Mouse (Mus musculus) kidney, postnatal 25 days (tissue): ENCODE data around the gene Mpzl3.

Experiments
- DNase-seq, 2 experiments: peaks; one replicate each; pipeline ENCODE4 v3.0.0; 2021; ENCODE audit warnings: mixed read lengths in 2 of 2

Mpzl3 gene

DNA sequence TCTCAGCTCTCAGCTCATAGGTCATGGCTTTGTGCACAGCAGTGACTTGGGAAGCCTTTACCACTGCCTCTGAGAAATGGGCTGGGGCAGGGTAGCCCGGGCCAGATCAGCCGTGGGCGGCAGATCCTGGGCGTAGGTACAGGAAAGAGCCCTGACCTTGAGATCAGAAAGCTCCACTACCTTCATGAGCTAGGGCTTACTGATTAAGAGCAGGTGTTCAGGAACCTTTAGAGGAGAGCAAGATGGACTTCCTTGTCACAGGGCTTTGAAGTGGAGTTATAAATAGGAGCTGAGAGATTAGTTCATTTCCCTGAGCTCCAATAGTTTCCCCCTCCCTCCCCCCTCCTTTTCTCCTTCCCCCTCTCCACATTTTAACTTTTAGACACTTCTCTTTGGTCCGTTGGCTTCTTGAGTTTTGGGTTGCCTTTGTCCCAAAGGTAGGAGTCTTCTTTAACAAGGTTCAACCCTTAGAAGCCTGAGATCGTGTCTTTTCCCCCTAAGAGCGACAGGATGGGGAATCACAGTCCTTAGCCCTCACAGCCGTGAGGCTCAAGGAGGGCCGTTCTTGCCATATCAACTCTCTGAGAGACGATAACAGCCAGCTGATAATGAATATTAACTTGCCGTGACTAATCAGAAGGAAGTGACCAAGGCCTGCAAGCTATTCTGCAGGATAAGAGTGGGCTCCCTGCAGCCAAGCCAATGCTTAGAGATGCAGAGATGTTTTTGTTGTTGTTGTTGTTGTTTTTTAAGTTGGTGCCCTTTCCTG lies 48.4 kb downstream of the Mpzl3 start:
- no peak for DNase-seq

DNA sequence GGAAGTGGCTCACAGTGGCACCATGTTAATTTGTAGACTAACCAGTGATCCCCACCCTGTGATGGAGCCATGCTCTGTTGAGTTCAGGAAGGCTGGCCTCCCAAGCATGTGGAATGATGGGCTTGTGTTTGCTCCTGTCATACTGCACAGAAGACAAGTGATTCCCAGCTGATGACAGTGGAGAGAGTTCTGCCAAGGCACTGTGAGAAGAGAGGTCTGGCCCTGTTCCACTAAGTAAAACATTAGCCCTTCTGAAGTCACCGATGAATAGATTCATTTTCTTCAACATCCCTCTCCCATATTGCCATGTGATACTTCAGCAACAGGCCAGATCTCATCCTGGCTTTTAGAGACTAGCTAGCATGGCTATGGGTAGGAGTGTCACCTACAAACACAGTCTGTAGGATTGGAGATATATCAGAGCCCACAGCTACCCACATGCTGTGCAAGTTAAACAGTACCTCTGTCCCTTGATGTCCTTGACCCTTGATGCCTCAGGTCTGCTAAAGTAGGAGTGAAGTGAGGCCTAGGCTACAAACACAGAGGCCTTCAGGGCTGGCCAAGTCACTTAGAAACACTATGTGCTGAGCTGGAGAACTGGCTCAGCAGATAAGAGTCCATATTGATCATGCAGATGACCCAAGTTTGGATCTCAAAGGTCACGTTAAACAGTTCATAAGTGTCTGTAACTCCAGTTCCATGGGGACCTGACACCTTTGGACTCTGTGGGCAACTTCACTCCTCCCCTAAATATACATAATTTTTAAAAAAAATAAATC lies 50.8 kb downstream of the Mpzl3 start:
- peak; percentile 64 to 69 for DNase-seq

DNA sequence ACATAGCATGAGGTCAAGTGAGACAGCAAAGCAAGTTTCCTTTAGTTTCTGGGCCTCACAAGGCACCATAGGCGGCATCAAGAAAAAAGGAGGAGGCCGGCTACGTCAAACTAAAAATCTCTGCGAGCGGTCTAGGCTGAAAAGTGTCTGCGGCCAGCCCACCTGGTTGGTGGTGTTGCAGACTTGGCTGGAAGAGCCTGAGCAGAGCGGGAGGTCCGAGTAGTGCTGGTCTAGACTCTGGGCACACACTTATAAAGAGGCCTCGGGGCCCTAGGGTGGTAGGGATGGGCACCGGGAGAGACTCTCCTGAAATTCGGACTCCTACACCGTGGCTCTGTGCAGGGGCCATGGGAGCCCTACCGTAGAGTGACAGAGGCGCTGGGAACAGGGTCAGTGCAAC lies 60.7 kb downstream of the Mpzl3 start:
- peak; percentile 43 to 65 for DNase-seq

DNA sequence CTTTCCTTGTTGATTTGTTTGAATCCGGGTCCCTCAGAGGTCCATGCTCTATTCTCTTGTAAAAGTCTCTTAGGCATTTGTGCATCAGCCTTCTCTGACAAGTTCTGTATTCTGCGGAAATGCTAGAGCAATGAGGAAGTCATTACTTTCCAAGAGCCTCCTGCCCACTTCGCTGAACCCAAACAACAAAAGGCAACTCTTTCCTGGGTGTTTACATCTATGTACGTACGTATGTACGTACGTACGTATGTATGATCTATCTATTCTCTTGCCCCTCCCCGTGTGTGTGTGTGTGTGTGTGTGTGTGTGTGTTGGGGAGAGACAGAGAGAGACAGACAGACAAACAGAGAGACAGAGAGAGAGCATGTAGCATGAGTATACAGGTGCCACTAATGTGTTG lies 61.8 kb downstream of the Mpzl3 start:
- DNase-seq: no peak

DNA sequence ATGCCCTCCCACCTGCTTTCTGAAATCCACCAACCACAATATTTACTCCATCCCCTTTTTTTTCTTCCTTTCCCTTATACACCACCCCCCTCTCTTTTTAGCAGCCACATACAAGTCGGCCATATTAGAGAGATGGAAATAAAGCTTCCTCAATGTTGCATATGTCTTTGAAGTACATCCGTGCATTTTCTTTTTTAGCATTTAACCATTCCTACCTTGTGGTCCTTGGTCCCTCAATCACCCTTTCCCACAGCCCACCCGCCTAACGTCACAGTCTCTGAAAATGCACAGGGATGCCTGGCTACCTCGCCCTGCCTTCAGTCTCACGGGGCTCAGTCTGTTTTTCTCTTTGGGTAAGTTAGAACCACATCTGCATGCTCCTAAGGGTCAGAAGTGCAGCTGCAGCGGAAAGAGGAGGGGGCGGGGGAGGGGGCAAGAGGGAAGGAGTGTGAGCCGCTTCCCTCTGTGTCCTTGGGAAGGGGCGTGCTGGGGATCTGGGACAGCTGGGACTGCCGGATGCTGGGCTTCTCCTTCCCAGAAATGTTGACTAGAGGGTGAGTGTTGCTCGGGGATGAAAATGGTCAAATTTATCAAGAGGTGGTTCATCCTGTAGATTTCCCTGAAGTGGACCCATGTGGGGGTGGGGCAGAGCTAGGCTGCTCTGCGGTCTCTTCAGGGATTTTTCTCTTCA lies 62.9 kb downstream of the Mpzl3 start, which contains the start of gene Scn2b:
Gene Scn2b (plus strand): TSS at position 42 of the 691 bp plus-strand sequence.
- no peak for DNase-seq

DNA sequence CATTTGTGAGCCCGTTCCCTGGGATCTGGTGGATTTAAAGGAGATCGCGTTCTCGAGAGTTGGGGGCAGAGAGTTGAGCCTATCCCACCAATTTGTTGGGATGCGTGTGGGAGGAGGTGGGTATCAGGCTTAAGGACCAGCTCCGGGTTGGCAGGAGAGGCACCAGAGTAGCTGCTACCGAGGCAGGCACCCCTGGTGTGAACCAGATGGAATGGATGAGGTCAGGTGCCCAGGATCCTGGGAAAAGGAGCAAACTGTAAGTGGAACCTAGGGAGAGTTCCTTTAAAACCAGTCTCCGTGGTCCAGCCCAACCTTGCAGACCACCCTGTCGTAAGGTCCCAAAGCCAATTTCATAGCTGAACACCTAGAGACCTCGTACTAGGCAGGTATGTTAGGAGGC lies 63.6 kb downstream of the Mpzl3 start:
- no peak for DNase-seq

DNA sequence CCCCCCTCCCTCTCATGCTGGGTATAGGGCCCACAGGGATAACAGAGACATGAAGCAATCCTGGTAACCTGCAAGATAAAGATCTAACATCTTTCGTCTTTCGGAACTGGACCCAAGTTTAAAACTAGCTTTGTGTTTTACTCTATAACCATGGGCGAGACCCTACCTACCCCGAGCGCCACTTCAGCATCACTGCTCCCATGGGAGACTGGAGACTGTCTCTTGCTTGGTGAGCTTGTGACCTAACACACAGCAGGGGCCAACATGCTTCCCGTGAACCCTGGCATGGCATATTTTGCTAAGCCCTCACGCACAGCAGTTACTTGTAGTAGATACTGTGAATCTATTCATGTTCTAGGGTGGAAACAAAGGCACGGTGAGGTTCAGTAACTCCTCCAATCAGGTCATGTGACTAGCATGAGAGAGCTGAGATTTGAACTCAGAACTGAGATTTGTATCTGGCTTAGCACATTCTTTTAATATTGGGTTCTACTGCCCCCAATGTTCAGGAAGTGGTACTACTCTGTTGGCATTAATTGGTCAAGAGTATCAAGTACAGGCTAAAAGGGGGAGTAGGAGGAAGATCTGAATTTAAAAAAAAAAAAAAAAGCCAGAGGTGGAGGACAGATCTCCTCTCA lies 64.4 kb downstream of the Mpzl3 start:
- no peak for DNase-seq

DNA sequence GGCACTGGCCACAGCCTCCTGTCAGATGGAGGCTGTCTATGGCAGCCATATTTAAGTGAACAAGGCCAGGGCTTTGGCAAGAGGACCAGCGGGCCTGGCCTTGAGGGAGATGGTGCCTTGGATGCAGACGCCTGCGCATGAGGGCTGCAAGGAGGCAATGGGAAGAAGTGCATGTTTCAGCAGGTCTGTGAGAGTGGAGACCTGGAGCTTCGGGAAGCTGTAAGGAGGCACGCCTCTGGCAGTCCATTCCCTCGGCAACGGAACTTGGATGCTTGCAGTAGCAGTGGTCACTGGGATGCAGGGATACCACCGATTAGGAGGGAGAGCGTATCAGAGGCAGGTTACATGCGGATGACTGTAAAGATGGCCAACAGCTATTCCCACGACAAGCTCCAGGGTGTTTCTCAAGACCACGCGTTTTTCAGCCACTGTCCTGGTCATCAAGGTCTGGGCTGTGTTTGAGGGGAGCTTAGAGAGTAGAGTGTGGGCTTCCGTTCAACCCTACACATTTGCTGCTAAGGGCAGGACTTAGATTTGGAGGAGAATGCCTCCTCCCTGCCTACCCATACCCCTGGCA lies 65.1 kb downstream of the Mpzl3 start:
- no peak for DNase-seq

DNA sequence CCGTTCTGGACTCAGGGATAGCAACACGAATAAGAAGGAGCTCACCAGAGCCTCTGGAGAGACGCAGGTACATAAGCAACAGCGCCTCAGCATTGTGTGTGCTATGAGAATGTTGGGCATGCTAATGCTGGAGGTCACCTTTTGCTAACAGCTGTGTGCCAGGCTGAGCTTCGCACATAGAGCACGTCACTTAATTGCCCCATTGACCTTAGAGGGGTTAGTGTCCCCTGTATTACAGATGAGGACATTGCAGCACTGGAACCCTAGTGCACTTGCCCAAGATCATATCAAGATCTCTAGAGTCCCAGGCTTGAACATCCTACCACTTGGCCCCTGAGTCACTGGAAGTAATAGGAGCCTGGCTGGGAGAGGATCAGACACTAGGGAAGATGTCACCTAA lies 65.6 kb downstream of the Mpzl3 start:
- no peak for DNase-seq

DNA sequence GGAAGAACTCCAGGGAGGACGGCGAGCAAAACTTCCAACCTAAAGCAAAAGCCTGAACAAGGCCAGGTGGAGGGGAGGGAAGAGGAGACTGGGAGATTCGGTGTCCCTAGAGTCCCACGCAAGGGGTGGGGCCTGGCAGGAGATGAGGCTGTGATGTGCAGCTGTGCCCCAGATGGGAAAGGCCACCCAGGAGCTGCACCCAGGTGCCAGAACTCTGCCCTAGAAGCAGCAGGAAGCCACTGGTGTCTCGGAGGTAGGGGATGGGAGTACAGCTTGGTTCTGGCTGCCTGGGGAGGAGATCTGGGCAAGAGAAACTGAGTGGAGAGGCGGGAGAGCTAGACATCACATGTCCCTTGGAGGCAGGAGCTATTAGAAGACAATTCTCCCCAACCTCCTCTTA lies 66.0 kb downstream of the Mpzl3 start:
- DNase-seq: no peak

DNA sequence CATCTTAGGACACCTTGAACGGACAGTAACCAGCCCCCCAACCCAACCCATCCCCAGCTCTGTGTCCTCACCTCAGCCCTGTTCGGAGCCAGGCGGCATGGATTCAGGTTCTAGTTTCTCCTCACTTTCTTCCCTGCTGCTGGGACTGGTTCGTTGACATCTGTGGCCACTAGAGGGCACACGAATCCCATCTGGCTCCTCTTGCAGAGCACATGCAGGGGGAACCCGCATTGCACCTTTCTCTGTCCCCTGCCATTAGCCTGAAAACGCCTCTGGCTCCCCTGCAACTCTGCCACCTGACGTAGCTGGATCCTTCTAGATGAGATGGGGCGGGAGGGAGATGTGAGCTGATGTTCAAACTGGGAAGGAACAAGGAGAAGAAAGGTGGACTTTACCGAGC lies 66.8 kb downstream of the Mpzl3 start:
- peak; percentile 83 to 85 for DNase-seq

DNA sequence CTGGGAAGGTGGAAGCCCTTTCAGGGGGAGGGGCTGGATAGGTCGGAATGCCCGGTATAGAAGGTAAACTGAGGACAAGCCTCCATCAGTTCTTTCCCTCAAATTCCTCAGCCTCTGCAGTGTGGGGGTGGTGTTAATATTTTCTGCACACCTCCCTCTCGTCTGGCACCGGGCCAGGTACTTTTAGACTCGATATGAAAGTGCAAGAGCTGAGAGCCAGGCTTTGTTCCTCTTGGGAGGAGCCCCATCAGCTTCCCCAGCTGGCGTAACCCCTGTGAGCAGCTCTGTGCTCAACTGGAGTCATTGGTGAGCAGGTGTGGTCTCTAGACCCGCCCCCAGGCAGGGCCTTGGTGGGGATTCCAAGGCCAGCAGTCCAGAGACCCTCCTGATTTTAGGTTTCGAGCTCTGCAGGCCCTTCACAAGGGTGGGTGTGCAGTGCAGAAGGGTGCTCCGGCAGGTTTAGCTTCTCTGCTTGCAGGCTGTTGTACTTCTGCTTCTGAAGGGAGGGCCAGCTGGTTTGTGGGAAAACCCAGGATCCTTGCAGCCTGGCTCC lies 67.3 kb downstream of the Mpzl3 start:
- DNase-seq: peak; percentile 53

DNA sequence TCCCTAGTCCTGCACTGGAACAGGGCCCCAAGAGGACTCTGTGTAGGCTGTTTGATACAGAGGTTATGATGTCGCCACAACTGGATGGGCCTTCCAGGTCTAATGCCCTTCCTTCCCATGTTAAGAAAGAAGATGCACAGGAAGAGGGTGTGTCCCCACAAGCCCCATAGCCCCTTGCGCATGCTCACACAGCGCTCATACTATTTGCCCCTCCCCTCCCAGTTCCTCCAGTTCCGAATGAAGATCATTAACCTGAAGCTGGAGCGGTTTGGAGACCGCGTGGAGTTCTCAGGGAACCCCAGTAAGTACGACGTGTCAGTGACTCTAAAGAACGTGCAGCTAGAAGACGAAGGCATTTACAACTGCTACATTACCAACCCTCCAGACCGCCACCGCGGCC lies 70.2 kb downstream of the Mpzl3 start:
- DNase-seq: no peak

DNA sequence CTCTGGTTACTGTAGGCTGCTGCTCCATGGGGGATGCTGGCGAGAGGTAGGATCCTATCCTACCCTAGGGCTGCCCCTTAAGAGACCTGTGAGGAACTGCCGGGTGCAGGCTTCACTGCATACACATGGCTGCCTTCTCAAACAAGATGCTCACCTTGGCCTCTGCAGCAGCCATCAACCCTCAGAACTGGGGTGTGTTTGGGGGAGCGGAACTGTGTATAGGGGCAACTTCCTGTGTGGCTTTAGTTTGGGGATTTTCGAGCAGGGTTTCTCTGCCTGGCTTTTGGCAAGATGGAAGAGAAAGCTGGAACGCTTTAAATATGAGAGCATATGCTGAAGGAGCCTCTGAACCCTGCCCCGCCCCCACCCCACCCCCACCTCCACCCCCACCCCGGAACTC lies 72.0 kb downstream of the Mpzl3 start:
- DNase-seq: no peak
